Mouse (Mus musculus) retina, postnatal 1 day (tissue): ENCODE results near the gene Krit1.
"Not testable (repeated sequence)": the region's sequence is repeated elsewhere in the genome, so short reads cannot be mapped to it uniquely, and the experiment has no call there.

Experiments
- DNase-seq: peaks from one replicate; pipeline ENCODE4 v3.0.0-alpha.2; 2012

Krit1 gene

GRCm38 (mm10) chr5:3802433-3803291 lies at the start of gene Krit1, which contains the start of gene Ankib1:
Gene Krit1, plus strand, starts transcription at chr5:3803184.
Gene Ankib1, minus strand, starts transcription at chr5:3802925.
- DNase-seq = peak; percentile 94

- no peak for DNase-seq
Observed at GRCm38 (mm10) chr5:3771512-3771911, 31.5 kb upstream of the Krit1 start.

GRCm38 (mm10) chr5:3772017-3772416 lies 31.0 kb upstream of the Krit1 start:
- no peak for DNase-seq

GRCm38 (mm10) chr5:3782670-3783069 lies 20.3 kb upstream of the Krit1 start:
- DNase-seq = no peak

GRCm38 (mm10) chr5:3783947-3784681 lies 18.9 kb upstream of the Krit1 start:
- DNase-seq = no peak

GRCm38 (mm10) chr5:3784751-3785496 lies 18.1 kb upstream of the Krit1 start:
- no peak for DNase-seq

GRCm38 (mm10) chr5:3787548-3787947 lies 15.4 kb upstream of the Krit1 start:
- DNase-seq = no peak

GRCm38 (mm10) chr5:3791048-3791447 lies 11.9 kb upstream of the Krit1 start:
- DNase-seq = no peak

GRCm38 (mm10) chr5:3797101-3797500 lies 5.9 kb upstream of the Krit1 start:
- DNase-seq = not testable (repeated sequence)

GRCm38 (mm10) chr5:3798656-3799055 lies 4.3 kb upstream of the Krit1 start:
- DNase-seq = not testable (repeated sequence)

GRCm38 (mm10) chr5:3800041-3800440 lies 2.9 kb upstream of the Krit1 start:
- no peak for DNase-seq

- DNase-seq = no peak
Observed at GRCm38 (mm10) chr5:3800881-3801280, 2.1 kb upstream of the Krit1 start.

GRCm38 (mm10) chr5:3801672-3802432 lies 1.1 kb upstream of the Krit1 start:
- DNase-seq = no peak

- no peak for DNase-seq
Observed at GRCm38 (mm10) chr5:3803292-3804165, 545 bp downstream of the Krit1 start.

GRCm38 (mm10) chr5:3808472-3808871 lies 5.5 kb downstream of the Krit1 start:
- DNase-seq = no peak

- DNase-seq = no peak
Observed at GRCm38 (mm10) chr5:3834107-3834506, 31.1 kb downstream of the Krit1 start.

GRCm38 (mm10) chr5:3845026-3845425 lies 42.0 kb downstream of the Krit1 start, which contains the start of gene Lrrd1:
Gene Lrrd1, plus strand, starts transcription at chr5:3845173.
- peak; percentile 13 for DNase-seq

- no peak for DNase-seq
Observed at GRCm38 (mm10) chr5:3870161-3870560, 67.2 kb downstream of the Krit1 start.

GRCm38 (mm10) chr5:3872348-3872747 lies 69.4 kb downstream of the Krit1 start:
- no peak for DNase-seq

GRCm38 (mm10) chr5:3873485-3873884 lies 70.5 kb downstream of the Krit1 start:
- DNase-seq = no peak

GRCm38 (mm10) chr5:3886862-3887261 lies 83.9 kb downstream of the Krit1 start:
- not testable (repeated sequence) for DNase-seq
